Mouse (Mus musculus): ENCODE measurements around the gene Slc9a2. TPM values are rescaled to one million over a fixed set of nuclear protein-coding genes. Genes with fewer than 3 reads are reported as not detected.

Slc9a2 gene
- polyA plus RNA-seq, 1 experiment = 6.2 TPM

DNA sequence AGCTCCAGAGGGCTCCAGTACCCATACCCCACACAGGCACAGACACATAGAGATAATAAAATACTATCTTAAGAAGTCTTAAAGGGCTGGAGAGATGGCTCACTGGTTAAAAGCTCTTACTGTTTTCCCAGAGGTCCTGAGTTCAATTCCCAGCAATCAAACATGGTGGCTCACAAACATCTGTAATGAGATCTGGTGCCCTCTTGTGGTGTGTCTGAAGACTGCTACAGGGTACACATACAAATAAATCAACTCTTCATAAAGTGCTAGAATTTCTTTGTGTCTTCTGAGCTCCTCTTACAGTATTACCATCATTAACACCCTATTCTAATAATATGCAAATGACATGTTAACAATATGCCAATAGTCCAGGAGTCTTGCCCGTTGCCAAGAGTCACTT is 83.7 kb downstream of the Slc9a2 start:
- peaks cover 9% of the 10 kb centered on the region for H3K4me1 ChIP-seq (ENCODE audit: control insufficient read depth, insufficient read depth, low read length)
- TF ChIP-seq CTCF (IDR thresholded peaks at IDR 0.05; ENCODE audit: control insufficient read depth, insufficient read depth, insufficient replicate concordance, low read depth, low read length) (no peak), POLR2A (IDR thresholded peaks at IDR 0.05; ENCODE audit: control insufficient read depth, low read depth, low read length) (no peak)
- H3K36me3 ChIP-seq (ENCODE audit: control insufficient read depth, insufficient read depth, low read length) = no peaks in the 10 kb centered on the region
- no peak overlapping the region for H3K4me3 ChIP-seq (ENCODE audit: control insufficient read depth, low read depth, low read length)
- no peak overlapping the region for H3K27ac ChIP-seq (ENCODE audit: control insufficient read depth, insufficient read depth, low read depth, low read length)
- no peaks in the 10 kb centered on the region for H3K27me3 ChIP-seq (ENCODE audit: control insufficient read depth, insufficient read depth, low read length)

- Histone ChIP-seq H3K27me3 (ENCODE audit: control insufficient read depth, insufficient read depth, low read length) (no peaks in the 10 kb centered on the region), H3K36me3 (ENCODE audit: control insufficient read depth, insufficient read depth, low read length) (no peaks in the 10 kb centered on the region), H3K4me1 (ENCODE audit: control insufficient read depth, insufficient read depth, low read length) (peaks cover 9% of the 10 kb centered on the region), H3K27ac (ENCODE audit: control insufficient read depth, insufficient read depth, low read depth, low read length) (no peak overlapping the region), H3K4me3 (ENCODE audit: control insufficient read depth, low read depth, low read length) (no peak overlapping the region)
- TF ChIP-seq POLR2A (IDR thresholded peaks at IDR 0.05; ENCODE audit: control insufficient read depth, low read depth, low read length) = no peak
- no peak for TF ChIP-seq CTCF (IDR thresholded peaks at IDR 0.05; ENCODE audit: control insufficient read depth, insufficient read depth, insufficient replicate concordance, low read depth, low read length)
Measured at GRCm38 (mm10) chr1:40764701-40765275, 84.4 kb downstream of the Slc9a2 start.

GRCm38 (mm10) chr1:40765521-40765920 is 85.1 kb downstream of the Slc9a2 start:
- no peak for TF ChIP-seq POLR2A (IDR thresholded peaks at IDR 0.05; ENCODE audit: control insufficient read depth, low read depth, low read length)
- no peak for TF ChIP-seq CTCF (IDR thresholded peaks at IDR 0.05; ENCODE audit: control insufficient read depth, insufficient read depth, insufficient replicate concordance, low read depth, low read length)
- Histone ChIP-seq H3K27ac (ENCODE audit: control insufficient read depth, insufficient read depth, low read depth, low read length) (no peak overlapping the region), H3K36me3 (ENCODE audit: control insufficient read depth, insufficient read depth, low read length) (no peaks in the 10 kb centered on the region), H3K4me3 (ENCODE audit: control insufficient read depth, low read depth, low read length) (no peak overlapping the region), H3K27me3 (ENCODE audit: control insufficient read depth, insufficient read depth, low read length) (no peaks in the 10 kb centered on the region), H3K4me1 (ENCODE audit: control insufficient read depth, insufficient read depth, low read length) (peaks cover 9% of the 10 kb centered on the region)

- H3K4me3 ChIP-seq (ENCODE audit: control insufficient read depth, low read depth, low read length) = peak overlapping the region; percentile 50; the same call in 1 of the 2 replicates
- TF ChIP-seq CTCF (IDR thresholded peaks at IDR 0.05; ENCODE audit: control insufficient read depth, insufficient read depth, insufficient replicate concordance, low read depth, low read length) (no peak), POLR2A (IDR thresholded peaks at IDR 0.05; ENCODE audit: control insufficient read depth, low read depth, low read length) (no peak)
- H3K27me3 ChIP-seq (ENCODE audit: control insufficient read depth, insufficient read depth, low read length) = no peaks in the 10 kb centered on the region
- peak overlapping the region; percentile 37; the same call in 1 of the 2 replicates for H3K27ac ChIP-seq (ENCODE audit: control insufficient read depth, insufficient read depth, low read depth, low read length)
- H3K4me1 ChIP-seq (ENCODE audit: control insufficient read depth, insufficient read depth, low read length) = peaks cover 9% of the 10 kb centered on the region
- no peaks in the 10 kb centered on the region for H3K36me3 ChIP-seq (ENCODE audit: control insufficient read depth, insufficient read depth, low read length)
Measured at GRCm38 (mm10) chr1:40767588-40767987, 87.2 kb downstream of the Slc9a2 start.

- no peak overlapping the region for H3K27ac ChIP-seq (ENCODE audit: control insufficient read depth, insufficient read depth, low read depth, low read length)
- TF ChIP-seq POLR2A (IDR thresholded peaks at IDR 0.05; ENCODE audit: control insufficient read depth, low read depth, low read length) = no peak
- TF ChIP-seq CTCF (IDR thresholded peaks at IDR 0.05; ENCODE audit: control insufficient read depth, insufficient read depth, insufficient replicate concordance, low read depth, low read length) = peak; percentile 65; the same call in 1 of the 2 replicates
- no peak overlapping the region for H3K4me3 ChIP-seq (ENCODE audit: control insufficient read depth, low read depth, low read length)
- peaks cover 9% of the 10 kb centered on the region for H3K4me1 ChIP-seq (ENCODE audit: control insufficient read depth, insufficient read depth, low read length)
- H3K27me3 ChIP-seq (ENCODE audit: control insufficient read depth, insufficient read depth, low read length) = no peaks in the 10 kb centered on the region
- no peaks in the 10 kb centered on the region for H3K36me3 ChIP-seq (ENCODE audit: control insufficient read depth, insufficient read depth, low read length)
Measured at GRCm38 (mm10) chr1:40768606-40769005, 88.2 kb downstream of the Slc9a2 start.

- TF ChIP-seq CTCF (IDR thresholded peaks at IDR 0.05; ENCODE audit: control insufficient read depth, insufficient read depth, insufficient replicate concordance, low read depth, low read length) = no peak
- TF ChIP-seq POLR2A (IDR thresholded peaks at IDR 0.05; ENCODE audit: control insufficient read depth, low read depth, low read length) = no peak
- Histone ChIP-seq H3K4me3 (ENCODE audit: control insufficient read depth, low read depth, low read length) (no peak overlapping the region), H3K27ac (ENCODE audit: control insufficient read depth, insufficient read depth, low read depth, low read length) (no peak overlapping the region), H3K27me3 (ENCODE audit: control insufficient read depth, insufficient read depth, low read length) (no peaks in the 10 kb centered on the region), H3K36me3 (ENCODE audit: control insufficient read depth, insufficient read depth, low read length) (no peaks in the 10 kb centered on the region), H3K4me1 (ENCODE audit: control insufficient read depth, insufficient read depth, low read length) (peaks cover 9% of the 10 kb centered on the region)
Measured at GRCm38 (mm10) chr1:40769331-40769894, 89.0 kb downstream of the Slc9a2 start.

DNA sequence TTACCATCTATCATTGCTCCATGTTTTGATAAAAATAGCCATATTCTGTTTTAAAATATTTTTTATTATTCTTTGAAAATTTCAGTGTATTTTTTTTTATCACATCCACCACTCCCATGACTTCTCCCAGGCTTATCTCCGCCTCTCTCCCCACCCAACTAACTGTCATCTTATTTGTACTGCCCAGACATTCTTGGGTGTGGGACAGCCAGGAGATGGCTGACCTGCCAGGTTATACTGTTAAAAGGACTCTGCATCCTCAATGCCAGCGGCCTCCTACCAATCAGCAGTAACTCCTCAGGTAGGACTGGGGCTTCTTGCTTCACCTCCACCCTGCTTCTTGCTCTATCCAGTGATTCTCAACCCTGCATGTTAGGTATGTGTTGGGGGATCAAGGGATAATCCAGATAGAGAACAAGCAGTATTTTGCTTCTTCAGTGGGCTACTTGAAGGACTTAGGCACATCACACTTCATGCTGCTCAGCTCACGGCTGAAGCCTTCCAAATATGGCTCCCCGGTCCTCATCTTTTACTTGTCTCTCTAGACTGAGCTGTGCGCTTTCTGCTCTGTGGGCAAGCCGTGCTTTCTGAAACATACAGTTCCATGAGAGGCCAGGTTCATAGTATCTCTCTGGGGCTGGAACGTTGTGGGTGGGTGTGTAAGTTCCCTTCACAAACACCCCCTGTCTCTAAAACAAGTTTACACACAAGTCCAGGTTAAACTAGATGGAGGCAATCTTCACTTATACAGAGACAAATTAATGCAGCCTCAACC is 91.0 kb downstream of the Slc9a2 start:
- no peak for TF ChIP-seq CTCF (IDR thresholded peaks at IDR 0.05; ENCODE audit: control insufficient read depth, insufficient read depth, insufficient replicate concordance, low read depth, low read length)
- no peak for TF ChIP-seq POLR2A (IDR thresholded peaks at IDR 0.05; ENCODE audit: control insufficient read depth, low read depth, low read length)
- Histone ChIP-seq H3K27me3 (ENCODE audit: control insufficient read depth, insufficient read depth, low read length) (no peaks in the 10 kb centered on the region), H3K36me3 (ENCODE audit: control insufficient read depth, insufficient read depth, low read length) (no peaks in the 10 kb centered on the region), H3K4me1 (ENCODE audit: control insufficient read depth, insufficient read depth, low read length) (peaks cover 9% of the 10 kb centered on the region), H3K27ac (ENCODE audit: control insufficient read depth, insufficient read depth, low read depth, low read length) (no peak overlapping the region), H3K4me3 (ENCODE audit: control insufficient read depth, low read depth, low read length) (no peak overlapping the region)

Data from testis, adult 2 months (tissue).